Mouse (Mus musculus) lung, postnatal 25 days (tissue): ENCODE data around the gene Madd.

Source experiments
- DNase-seq: peaks from one replicate; pipeline ENCODE4 v3.0.0; 2022; ENCODE audit warnings: low spot score

Gene Madd

GRCm38 (mm10) chr2:91183711-91184405 is at the start of gene Madd:
Madd (minus strand) TSS chr2:91183837.
- peak; percentile 86 for DNase-seq

DNA sequence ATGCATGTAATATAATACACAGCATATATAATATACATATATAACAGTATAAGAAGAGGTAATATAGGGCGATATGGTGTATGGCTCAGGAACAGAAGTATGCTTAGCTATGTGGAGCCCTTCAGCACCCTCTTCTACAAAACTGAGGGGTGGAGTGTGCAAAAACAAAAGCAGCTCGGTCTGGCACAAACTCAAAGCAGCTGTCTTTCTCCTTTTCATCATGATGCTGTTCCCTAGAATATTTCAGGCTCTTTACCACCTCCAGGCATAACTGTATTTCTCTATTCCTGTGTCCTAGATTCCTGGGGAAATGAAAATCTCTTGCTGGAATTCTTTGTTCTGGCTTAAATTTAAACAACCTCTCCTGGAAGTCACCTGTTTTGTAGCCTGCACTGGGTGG is 46.1 kb upstream of the Madd start:
- DNase-seq, result no peak

DNA sequence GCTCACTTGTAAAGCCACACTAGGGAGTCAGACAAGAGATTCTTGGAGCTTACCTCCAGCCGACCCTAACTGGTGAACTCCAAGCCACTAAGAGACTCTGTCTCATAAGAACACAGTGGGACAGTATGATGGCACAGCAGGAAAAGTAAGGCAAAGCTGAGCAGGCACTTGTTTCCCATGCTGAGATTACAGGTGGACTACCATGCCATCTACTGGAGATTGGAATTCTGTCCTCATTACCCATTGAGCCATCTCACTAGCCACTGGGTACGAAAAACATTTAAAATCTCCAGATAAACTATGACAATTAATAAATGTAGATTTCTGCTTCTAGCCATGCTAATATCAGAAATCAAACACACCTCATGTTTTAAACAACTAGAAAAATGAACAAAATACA is 40.0 kb upstream of the Madd start:
- no peak for DNase-seq

GRCm38 (mm10) chr2:91220501-91220900 is 36.9 kb upstream of the Madd start:
- no peak for DNase-seq

- no peak for DNase-seq
These were observed 33.4 kb upstream of the Madd start for GRCm38 (mm10) chr2:91217032-91217431.

GRCm38 (mm10) chr2:91213311-91213710 is 29.7 kb upstream of the Madd start:
- no peak for DNase-seq

DNA sequence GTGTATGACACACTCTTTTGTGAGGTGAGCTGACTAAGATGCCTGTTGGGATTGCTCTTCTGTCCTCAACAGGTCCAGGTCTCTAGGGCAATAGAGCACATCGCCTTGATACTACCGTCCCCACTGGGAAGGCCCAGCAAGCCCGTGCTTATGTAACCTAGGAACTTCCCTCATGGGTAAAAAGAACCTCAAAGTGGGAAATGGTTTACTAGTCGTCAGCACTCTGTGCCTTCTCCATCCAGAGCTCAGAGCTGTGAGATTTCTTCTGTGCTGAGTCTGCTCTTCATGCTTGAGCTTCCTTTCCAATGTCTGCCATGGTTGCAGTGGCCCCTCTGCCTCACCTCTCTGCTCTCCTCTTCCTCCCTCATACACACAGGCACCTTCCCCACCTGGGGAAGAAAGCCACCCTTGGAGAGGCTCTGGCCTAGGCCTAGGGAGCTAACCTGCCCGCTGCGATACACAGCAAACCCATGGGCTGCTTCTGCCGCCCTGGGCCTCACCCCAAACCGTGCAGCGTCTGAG is 22.7 kb upstream of the Madd start:
- DNase-seq, result no peak

GRCm38 (mm10) chr2:91202972-91203656 is 19.5 kb upstream of the Madd start:
- no peak for DNase-seq

GRCm38 (mm10) chr2:91202222-91202971 is 18.8 kb upstream of the Madd start, which contains the start of the genes Nr1h3 and Acp2:
Nr1h3 (minus strand) TSS chr2:91202834.
Acp2 (plus strand) TSS chr2:91202885.
- DNase-seq, result peak; percentile 93

GRCm38 (mm10) chr2:91198888-91199287 is 15.3 kb upstream of the Madd start:
- no peak for DNase-seq

GRCm38 (mm10) chr2:91196577-91197001 is 13.0 kb upstream of the Madd start:
- DNase-seq, result peak; percentile 36

GRCm38 (mm10) chr2:91194624-91195332 is 11.1 kb upstream of the Madd start:
- DNase-seq, result peak; percentile 91

GRCm38 (mm10) chr2:91190501-91190900 is 6.9 kb upstream of the Madd start:
- DNase-seq, result no peak

DNA sequence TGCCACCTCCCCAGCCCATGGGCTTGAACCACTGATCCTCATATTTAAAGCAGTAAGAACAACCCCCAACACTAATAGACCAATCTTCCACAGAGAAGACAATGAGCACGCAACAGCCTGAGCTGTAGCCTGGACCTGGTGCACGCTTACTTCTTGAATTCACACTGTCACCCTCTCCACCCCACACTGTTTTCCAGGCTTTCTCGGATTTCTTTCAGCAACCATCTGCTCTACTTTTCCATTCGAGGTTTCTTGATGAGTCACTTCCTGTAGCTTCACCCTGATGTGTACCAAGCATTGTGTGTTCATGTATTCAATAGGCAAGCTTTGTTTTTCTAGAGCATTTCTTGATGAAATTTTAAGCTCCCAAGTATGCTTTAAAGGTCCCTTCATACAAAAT is 3.8 kb upstream of the Madd start:
- no peak for DNase-seq

DNA sequence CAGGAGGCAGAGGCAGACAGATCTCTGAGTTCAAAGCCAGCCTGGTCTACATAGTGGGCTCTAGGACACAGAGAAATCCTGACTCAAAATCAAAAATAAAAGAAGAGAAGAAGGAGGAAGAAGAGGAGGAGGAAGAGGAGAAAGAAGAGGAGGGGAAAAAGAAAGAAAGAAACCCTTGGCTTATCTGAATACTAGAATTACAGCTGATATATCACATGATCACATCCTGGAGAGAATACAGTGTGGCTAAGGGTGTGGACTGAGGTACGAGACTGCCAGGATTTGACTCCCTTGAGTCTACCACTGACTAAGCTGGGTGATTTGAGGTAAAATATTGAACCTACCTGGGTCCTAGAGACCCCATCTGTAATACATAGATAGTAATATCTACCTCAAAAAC is 2.6 kb upstream of the Madd start:
- DNase-seq, result no peak

DNA sequence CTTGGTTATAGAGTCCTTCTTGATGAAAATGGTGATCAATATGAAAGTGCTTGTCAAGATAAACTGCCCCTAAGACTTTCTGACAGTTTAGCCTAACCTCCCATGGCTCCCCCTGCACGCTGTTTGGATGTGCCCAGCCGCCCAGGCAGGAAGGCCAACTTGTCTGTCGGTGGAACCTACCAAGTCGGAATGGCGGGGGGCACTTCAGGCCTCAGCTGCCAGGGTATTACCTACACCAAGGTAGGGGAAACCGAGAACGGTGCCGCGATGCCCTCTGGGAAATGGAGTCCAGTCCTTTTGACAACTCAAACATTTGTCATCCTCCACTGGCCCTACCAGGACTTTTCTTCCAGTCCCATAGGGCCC is 506 bp downstream of the Madd start:
- peak; percentile 97 for DNase-seq

DNA sequence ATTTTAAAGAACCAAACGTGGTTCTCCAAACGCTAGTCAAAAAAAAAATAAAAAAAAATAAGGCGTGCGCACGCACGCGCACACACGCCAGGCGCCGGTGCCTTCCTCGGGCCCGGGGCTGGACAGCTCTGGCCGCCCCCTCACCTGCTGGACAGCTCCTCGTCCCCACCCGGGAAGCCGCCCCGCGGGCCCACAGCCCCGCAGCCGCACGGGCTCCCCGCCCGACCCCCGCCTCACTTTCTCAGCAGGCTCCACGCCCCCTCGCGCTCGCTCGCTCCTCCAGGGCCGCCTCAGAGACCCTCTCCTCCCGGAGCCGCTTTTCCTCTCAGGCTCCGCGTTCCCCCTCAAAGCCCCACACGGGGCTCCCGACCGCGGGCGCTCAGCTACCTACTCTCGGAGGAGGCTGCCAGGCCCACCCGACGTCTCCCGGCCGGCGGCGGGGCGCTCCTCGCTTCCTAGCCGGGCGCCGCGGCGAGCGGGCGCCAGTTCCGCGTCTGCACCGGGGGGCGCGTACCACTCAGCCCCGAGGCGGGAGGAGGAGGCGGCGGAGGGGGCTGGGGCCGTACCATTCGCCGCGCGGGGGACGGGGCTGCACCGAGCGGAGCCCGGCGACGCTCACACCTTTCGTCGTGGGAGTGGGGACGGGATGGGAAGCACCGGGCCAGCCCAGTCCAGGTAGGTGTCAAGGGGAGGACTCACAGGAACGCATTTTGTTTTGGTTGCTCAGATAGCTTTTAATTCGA is 1.1 kb downstream of the Madd start:
- peak; percentile 71 for DNase-seq

DNA sequence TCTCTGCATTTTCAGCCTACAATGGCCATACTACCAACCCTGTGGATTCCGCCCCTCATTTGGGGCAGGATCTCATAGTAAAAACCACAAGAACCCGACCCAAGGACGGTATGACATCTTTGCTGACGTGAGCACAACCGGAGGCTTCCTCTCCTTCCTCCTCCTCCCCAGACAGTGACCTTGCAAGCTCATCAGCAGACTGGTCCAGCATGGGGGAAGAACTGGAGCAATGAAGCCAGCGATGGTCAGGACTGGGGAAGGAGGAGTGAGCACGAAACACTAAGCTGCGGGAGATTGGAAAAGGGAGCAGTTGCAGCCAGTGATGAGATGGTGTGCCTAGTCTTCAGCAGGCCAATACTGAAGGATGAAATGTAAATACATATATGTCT is 1.6 kb downstream of the Madd start:
- no peak for DNase-seq

- DNase-seq, result no peak
These were observed 2.9 kb downstream of the Madd start for GRCm38 (mm10) chr2:91180706-91181105.

DNA sequence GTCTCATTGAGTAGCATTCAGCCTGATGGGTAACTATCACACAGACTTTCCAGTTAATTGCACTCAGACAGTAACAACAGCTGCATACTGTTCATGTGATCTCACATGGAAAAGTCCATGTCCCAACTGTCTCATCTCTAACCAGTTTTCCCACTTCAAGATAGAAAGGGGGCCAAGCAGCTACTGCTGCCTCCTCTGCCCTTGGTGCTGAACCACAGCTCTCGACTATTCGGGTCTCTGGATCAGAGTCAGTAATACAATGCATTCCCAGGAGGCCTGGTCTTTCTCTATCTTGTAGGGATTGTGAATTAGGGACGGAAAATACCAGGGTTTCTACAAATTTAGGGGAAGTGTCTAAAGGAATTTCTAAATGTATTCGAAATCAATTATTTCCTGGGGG is 3.8 kb downstream of the Madd start:
- no peak for DNase-seq

- DNase-seq, result no peak
These were observed 7.4 kb downstream of the Madd start for GRCm38 (mm10) chr2:91176234-91176633.
